Mouse (Mus musculus) sigmoid colon, adult 10 weeks (tissue): ENCODE measurements around the gene Gm19345. TPM values are rescaled to one million over a fixed set of nuclear protein-coding genes. Genes with fewer than 3 reads are reported as not detected.

ENCODE experiments used
- polyA plus RNA-seq: library from polyadenylated mRNA; stranded (reverse); fragments of 350-450 nt; fragmentation: Illumina TruSeq; extraction: RNeasy Lipid Tissue Mini Kit (QIAGEN cat#74804); gene quantifications from one replicate; pipeline ENCODE4 v1.2.3, GENCODE M21; 2014; ENCODE audit warnings: low read depth, low replicate concordance

Gm19345 gene
- polyA plus RNA-seq = not detected

GRCm38 (mm10) chr7:19851858-19852570 lies at the start of gene Gm19345:
TSS of gene Gm19345 (plus strand) at chr7:19852003.

GRCm38 (mm10) chr7:19822604-19823058 lies 29.2 kb upstream of the Gm19345 start, which contains the start of gene Bcl3:
TSS of gene Bcl3 (minus strand) at chr7:19822770.

GRCm38 (mm10) chr7:19861199-19861598 lies 9.4 kb downstream of the Gm19345 start, which contains the start of gene Ceacam16:
TSS of gene Ceacam16 (minus strand) at chr7:19861299.

GRCm38 (mm10) chr7:19887849-19888248 lies 36.0 kb downstream of the Gm19345 start, which contains the start of gene Ceacam19:
TSS of gene Ceacam19 (minus strand) at chr7:19887965.

Other genes starting within 250 kb of the Gm19345 start
- gene Clasrp, start 247.5 kb upstream of the Gm19345 start, polyA plus RNA-seq = 7.1 TPM
- gene Relb, start 222.6 kb upstream of the Gm19345 start, polyA plus RNA-seq = 5.0 TPM
- gene Clptm1, start 187.0 kb upstream of the Gm19345 start, polyA plus RNA-seq = 24.0 TPM
- gene Apoc2, start 174.1 kb upstream of the Gm19345 start, polyA plus RNA-seq = not detected
- gene Gm44805, start 170.6 kb upstream of the Gm19345 start, polyA plus RNA-seq = 0.98 TPM
- not detected for gene Apoc4, start 170.5 kb upstream of the Gm19345 start, polyA plus RNA-seq
- not detected for gene Apoc1, start 159.3 kb upstream of the Gm19345 start, polyA plus RNA-seq
- 3.8 TPM for gene Apoe, start 152.8 kb upstream of the Gm19345 start, polyA plus RNA-seq
- gene Tomm40, start 136.6 kb upstream of the Gm19345 start, polyA plus RNA-seq = 0.82 TPM
- gene Nectin2, start 101.5 kb upstream of the Gm19345 start, polyA plus RNA-seq = 5.2 TPM
- not detected for gene Bcam, start 81.0 kb upstream of the Gm19345 start, polyA plus RNA-seq
- 5.7 TPM for gene Cblc, start 55.2 kb upstream of the Gm19345 start, polyA plus RNA-seq
- 1.9 TPM for gene Bcl3, start 29.2 kb upstream of the Gm19345 start, polyA plus RNA-seq
- gene Ceacam16, start 9.3 kb downstream of the Gm19345 start, polyA plus RNA-seq = not detected
- gene Ceacam19, start 36.0 kb downstream of the Gm19345 start, polyA plus RNA-seq = not detected
- 27.6 TPM for gene Pvr, start 69.2 kb downstream of the Gm19345 start, polyA plus RNA-seq
- gene Igsf23, start 98.8 kb downstream of the Gm19345 start, polyA plus RNA-seq = 1.5 TPM
- gene Ceacam20, start 113.4 kb downstream of the Gm19345 start, polyA plus RNA-seq = 112 TPM
- gene Nlrp9b, start 139.5 kb downstream of the Gm19345 start, polyA plus RNA-seq = 233 TPM
- gene Vmn1r91, start 247.7 kb downstream of the Gm19345 start, polyA plus RNA-seq = 0.76 TPM